Mouse (Mus musculus) gastrocnemius, postnatal 36 days (tissue): Measurements from ENCODE around the gene Arhgap35. TPM values are rescaled to one million over a fixed set of nuclear protein-coding genes. Genes with fewer than 3 reads are reported as not detected.

ENCODE experiments used
- total RNA-seq, 2 experiments: library from RNA; stranded (reverse); gene quantifications; 2 replicates each; pipeline ENCODE4 v1.2.3; 2021

Arhgap35 gene
- total RNA-seq, 2 experiments from 2014 or later, result 16.1 to 16.3 TPM

Other genes with a start within 250 kb of the Arhgap35 start
- gene Sae1, start 227.2 kb downstream of the Arhgap35 start, total RNA-seq, result 10 to 100 TPM; 21.4 to 29.2 TPM
- gene Zc3h4, start 214.1 kb downstream of the Arhgap35 start, total RNA-seq, result 10 to 100 TPM; 24.9 to 27.1 TPM
- 10 to 100 TPM; 35.6 to 42.6 TPM for gene Tmem160, start 162.2 kb downstream of the Arhgap35 start, total RNA-seq
- not detected for gene Npas1, start 137.3 kb downstream of the Arhgap35 start, total RNA-seq
- not detected for gene Ceacam15, start 60.7 kb upstream of the Arhgap35 start, total RNA-seq
- not detected for gene Ceacam9, start 106.9 kb upstream of the Arhgap35 start, total RNA-seq
- 10 to 100 TPM; 48.5 to 50.9 TPM for gene Ap2s1, start 123.4 kb upstream of the Arhgap35 start, total RNA-seq
- 10 to 100 TPM; 15.2 to 18.6 TPM for gene Slc1a5, start 166.3 kb upstream of the Arhgap35 start, total RNA-seq
- 10 to 100 TPM; 13.9 to 14.7 TPM for gene Strn4, start 200.9 kb upstream of the Arhgap35 start, total RNA-seq
- 10 to 100 TPM; 45.3 to 50.1 TPM for gene Fkrp, start 201.7 kb upstream of the Arhgap35 start, total RNA-seq
- 1 to 10 TPM; 5.1 to 6.5 TPM for gene Prkd2, start 227.9 kb upstream of the Arhgap35 start, total RNA-seq